Mouse (Mus musculus) ES-E14 (cell line): Measurements from ENCODE around the gene Gm11020. TPM values are rescaled to one million over a fixed set of nuclear protein-coding genes. Genes with fewer than 3 reads are reported as not detected.
"Not testable (repeated sequence)": the region's sequence is repeated elsewhere in the genome, so short reads cannot be mapped to it uniquely, and the experiment has no call there.

Experiments
- DNase-seq: peaks from one replicate; pipeline ENCODE4 v3.0.0-alpha.2; 2013; ENCODE audit warnings: low read depth, low spot score
- H3K27ac ChIP-seq: 2 replicates; pipeline ENCODE4 v1.5.1; 2012; ENCODE audit warnings: low read depth, mild to moderate bottlenecking, low read length, moderate library complexity, mixed read lengths; ENCODE audit not compliant: poor library complexity, insufficient read depth, severe bottlenecking
- H3K36me3 ChIP-seq: 2 replicates; pipeline ENCODE4 v1.6.1; 2012; ENCODE audit warnings: mild to moderate bottlenecking, low read length, moderate library complexity, mixed read lengths; ENCODE audit not compliant: control insufficient read depth, poor library complexity, insufficient read depth, severe bottlenecking
- H3K4me1 ChIP-seq, 2 experiments: fragments of 150-350 bp in 1 of 2; sonication (generic) in 1 of 2; 2 replicates each; pipeline ENCODE4 v1.6.1; 2012; ENCODE audit warnings: low read length in 2 of 2, mild to moderate bottlenecking in 1 of 2, mixed read lengths in 1 of 2; ENCODE audit not compliant: control insufficient read depth in 2 of 2, insufficient read depth in 2 of 2, poor library complexity in 1 of 2
- H3K4me3 ChIP-seq, 2 experiments: fragments of 150-350 bp in 1 of 2; sonication (generic) in 1 of 2; 2 replicates each; pipeline ENCODE4 v1.5.1; 2012; ENCODE audit warnings: low read length in 2 of 2, low read depth in 1 of 2, mild to moderate bottlenecking in 1 of 2, mixed read lengths in 1 of 2; ENCODE audit not compliant: insufficient read depth in 1 of 2, poor library complexity in 1 of 2, severe bottlenecking in 1 of 2
- H3K9ac ChIP-seq: 2 replicates; pipeline ENCODE4 v1.6.1; 2012; ENCODE audit warnings: low read depth, mild to moderate bottlenecking, low read length, mixed read lengths; ENCODE audit not compliant: poor library complexity, insufficient read depth, severe bottlenecking
- H3K9me3 ChIP-seq: fragments of 150-350 bp; sonication (generic); 2 replicates; pipeline ENCODE4 v1.6.1; 2012; ENCODE audit warnings: low read depth, mild to moderate bottlenecking, low read length; ENCODE audit not compliant: control insufficient read depth, insufficient read depth
- CHD2 ChIP-seq: IDR thresholded peaks from 2 replicates; pipeline ENCODE4 v1.6.1; 2014; ENCODE audit warnings: mild to moderate bottlenecking, low read depth, low read length, inconsistent platforms
- HCFC1 ChIP-seq: IDR thresholded peaks from 2 replicates; pipeline ENCODE4 v1.6.1; 2012; ENCODE audit warnings: low read length, inconsistent platforms, borderline replicate concordance; ENCODE audit not compliant: insufficient read depth
- MAFK ChIP-seq: IDR thresholded peaks from 2 replicates; pipeline ENCODE4 v1.6.1; 2014; ENCODE audit warnings: mild to moderate bottlenecking, low read depth, low read length, inconsistent platforms; ENCODE audit not compliant: insufficient read depth
- ZC3H11A ChIP-seq: IDR thresholded peaks from 2 replicates; pipeline ENCODE4 v1.6.1; 2012; ENCODE audit warnings: low read depth, mild to moderate bottlenecking, inconsistent platforms, low read length, borderline replicate concordance
- ZNF384 ChIP-seq: IDR thresholded peaks from 2 replicates; pipeline ENCODE4 v1.6.1; 2012; ENCODE audit warnings: low read depth, low read length, inconsistent platforms
- in situ Hi-C, 2 experiments: fragments of 600-800 bp; cut with MboI; formaldehyde crosslinking; loops; one replicate each; pipeline ENCODE4 v1.15.1; 2025; ENCODE audit warnings: low sequenced_read_pairs in 2 of 2, inconsistent platforms in 1 of 2; ENCODE audit not compliant: unreplicated experiment in 2 of 2
- total RNA-seq: library from RNA; depleted of rRNA; stranded (reverse); fragments of 300-350 nt; gene quantifications from 2 replicates; pipeline ENCODE4 v1.2.3, GENCODE M21; 2012; rRNA removed

The Gm11020 gene
- total RNA-seq, result not detected in 2 replicates

DNA sequence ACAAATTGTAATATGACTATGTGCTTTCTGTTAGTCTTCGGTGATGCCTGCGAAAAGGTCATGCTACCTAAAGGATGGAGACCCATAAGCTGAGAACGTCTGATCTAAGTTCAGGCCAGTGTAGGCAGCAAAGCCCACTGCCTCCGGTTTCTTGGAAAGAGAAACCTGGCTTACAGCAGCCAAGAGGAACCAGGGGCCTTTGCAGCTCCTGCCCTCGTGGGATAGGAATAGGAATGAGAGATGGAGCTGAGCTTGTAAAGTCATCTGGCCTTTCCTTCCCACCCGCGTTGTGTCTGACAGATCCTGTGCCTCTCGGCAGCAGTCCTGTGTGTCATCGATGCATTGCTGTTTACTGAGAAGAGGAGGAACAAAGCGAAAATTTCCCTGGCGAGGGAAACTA, at the start of gene Gm11020:
Gm11020 (plus strand) TSS at position 301 of the 400 bp plus-strand sequence.
- H3K4me3 ChIP-seq, in situ Hi-C loops, H3K4me1 ChIP-seq, DNase-seq, H3K36me3 ChIP-seq, H3K27ac ChIP-seq, H3K9me3 ChIP-seq, H3K9ac ChIP-seq: not testable (repeated sequence)

DNA sequence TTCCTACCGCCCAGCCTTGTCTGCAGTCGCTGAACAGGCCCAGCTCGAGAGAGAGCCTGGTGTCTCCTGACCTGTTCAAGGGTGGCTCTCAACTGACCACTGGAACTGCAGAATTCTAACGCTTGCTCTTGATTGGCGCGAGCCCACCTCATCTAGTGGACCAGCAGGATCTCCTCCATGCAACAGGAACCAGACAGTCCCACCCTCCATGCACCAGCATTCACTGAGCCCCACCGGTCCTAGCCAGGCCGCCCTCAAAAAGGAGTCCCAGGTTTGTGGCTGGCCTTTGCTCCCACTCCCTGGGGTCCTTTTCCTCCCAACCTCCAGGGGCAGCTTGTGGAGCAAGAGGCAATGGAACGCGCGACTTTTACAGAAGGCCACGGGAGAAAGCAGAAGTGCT, 28.3 kb upstream of the Gm11020 start, which contains the start of gene Cmtm2a:
Cmtm2a (minus strand) TSS at position 101 of the 400 bp plus-strand sequence.
- H3K4me3 ChIP-seq, in situ Hi-C loops: not testable (repeated sequence)

DNA sequence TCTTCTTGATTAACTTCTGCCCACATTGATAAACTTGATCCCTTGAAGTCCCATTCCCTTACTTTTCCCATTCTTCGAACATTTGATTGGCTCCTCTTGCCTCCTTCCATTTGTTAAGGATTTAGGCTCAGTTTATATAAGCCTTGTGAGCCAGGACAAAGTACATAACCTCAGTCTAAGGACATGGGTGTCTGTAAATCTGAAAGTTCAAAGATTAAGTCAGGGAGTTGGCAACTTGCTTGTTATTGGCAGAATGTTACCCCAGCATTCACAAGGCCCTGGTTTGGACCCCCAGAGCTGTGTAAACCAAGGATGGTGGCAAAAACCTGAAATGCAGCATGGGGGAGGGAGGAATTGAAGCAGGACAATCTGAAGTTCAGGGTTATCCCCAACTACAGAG, 27.0 kb upstream of the Gm11020 start:
- in situ Hi-C loops, result no loop called here
- no peak for DNase-seq
- Histone ChIP-seq H3K36me3 (no peaks in the 10 kb centered on the region), H3K4me1 (no peaks in the 10 kb centered on the region), H3K4me3 (no peak overlapping the region), H3K9me3 (no peaks in the 10 kb centered on the region), H3K27ac (no peak overlapping the region), H3K9ac (no peak overlapping the region)
- TF ChIP-seq HCFC1 (no peak), ZNF384 (no peak), CHD2 (no peak), MAFK (no peak), ZC3H11A (no peak)

More for the DNA sequence above, 28.3 kb upstream of the Gm11020 start, which contains the start of gene Cmtm2a:
- not testable (repeated sequence) for H3K9ac ChIP-seq, H3K9me3 ChIP-seq, H3K27ac ChIP-seq, DNase-seq, H3K36me3 ChIP-seq, H3K4me1 ChIP-seq

DNA sequence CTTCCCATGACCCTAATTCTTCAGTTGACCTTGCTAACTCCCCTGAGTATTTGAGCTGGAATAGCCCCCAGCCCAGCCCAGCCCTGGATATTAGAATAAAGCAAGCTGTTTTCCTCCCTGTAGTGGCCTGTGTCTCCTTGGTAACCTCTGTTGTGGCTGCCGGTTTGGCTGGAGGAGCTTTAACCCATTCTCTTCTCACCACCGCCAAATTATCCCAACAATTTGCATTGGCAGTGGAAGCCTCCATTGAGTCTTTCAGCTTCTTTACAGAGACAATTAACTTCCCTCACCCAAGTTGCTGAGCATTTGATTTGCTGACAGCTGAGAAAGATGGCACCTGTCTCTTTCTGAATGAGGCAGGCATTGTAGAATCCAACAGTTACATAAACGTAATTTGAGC, 19.8 kb upstream of the Gm11020 start:
- H3K9ac ChIP-seq, H3K9me3 ChIP-seq, H3K36me3 ChIP-seq, in situ Hi-C loops, H3K4me3 ChIP-seq, H3K4me1 ChIP-seq, H3K27ac ChIP-seq, DNase-seq: not testable (repeated sequence)

DNA sequence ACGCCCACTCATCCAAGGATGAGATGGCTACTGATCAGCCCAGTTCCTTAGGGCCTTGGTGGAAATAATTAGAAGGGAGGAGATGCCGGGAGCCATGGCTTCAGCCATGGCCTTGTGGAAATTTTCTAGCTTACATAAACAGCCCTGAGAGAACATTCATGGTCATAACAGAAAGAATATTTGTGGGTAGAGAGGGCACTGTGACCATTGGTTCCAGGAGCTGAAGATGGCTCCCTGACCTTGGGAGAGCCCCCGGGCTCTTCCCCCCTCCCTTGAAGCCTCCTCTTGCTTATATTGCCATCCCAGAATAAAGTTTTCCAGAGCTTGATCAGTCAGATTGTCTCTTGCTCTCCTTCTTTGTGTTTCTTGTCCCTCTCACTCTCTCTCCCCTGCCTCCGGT, 18.8 kb upstream of the Gm11020 start:
- in situ Hi-C loops, H3K4me3 ChIP-seq, H3K36me3 ChIP-seq, H3K9me3 ChIP-seq, DNase-seq, H3K27ac ChIP-seq, H3K9ac ChIP-seq, H3K4me1 ChIP-seq: not testable (repeated sequence)
